Mouse (Mus musculus): Measurements from ENCODE around the gene Iqgap2.

DNA sequence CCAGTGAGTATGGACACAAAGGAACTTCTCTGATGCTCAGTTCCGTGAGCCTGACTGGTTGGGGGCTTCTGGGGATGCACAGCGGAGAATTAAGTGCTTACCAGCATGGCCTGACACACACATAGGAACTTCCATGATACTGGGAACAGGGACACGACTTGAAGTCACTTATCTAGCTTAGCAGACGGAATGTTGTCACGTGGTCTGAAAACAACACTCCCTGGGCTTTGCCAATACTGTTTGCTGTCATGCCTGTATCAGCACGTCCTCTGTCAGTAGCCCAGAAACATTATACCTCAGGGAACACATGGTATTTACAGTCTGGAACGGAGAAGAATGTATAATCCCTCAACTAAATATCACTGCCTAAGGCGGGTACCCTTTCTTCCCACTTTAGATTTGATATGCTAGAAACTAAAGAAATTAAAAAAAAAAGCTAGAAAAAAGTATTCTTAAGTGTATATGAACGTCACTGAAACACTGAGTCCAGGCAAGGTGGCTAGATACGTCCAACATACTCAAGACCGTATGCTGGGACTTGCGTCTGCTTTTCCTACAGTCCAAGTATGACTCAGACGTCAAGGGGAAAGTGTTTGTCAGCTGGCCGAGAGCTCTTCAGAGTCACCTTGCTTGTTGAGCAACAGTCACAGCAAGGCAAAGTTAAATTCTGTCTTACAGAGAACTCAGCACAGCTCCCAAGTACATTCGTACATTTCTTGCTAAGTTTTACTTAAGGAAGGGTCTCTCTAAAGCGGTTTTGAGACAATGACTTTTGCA is 280.7 kb downstream of the Iqgap2 start:
- no peak for TF ChIP-seq CTCF (IDR thresholded peaks at IDR 0.05; ENCODE audit: borderline replicate concordance, insufficient read depth, low read length)
- no peak for TF ChIP-seq POLR2A (IDR thresholded peaks at IDR 0.05; ENCODE audit: low read depth, low read length)

All from embryonic fibroblast, embryonic 13.5 days (primary cell).